Mouse (Mus musculus) left cerebral cortex, adult 11 months (tissue): ENCODE measurements at regions not wholly inside any gene's neighbourhood (a gene's known extent, or its start where the extent isn't known, plus 50 kb on each side); places are given as distances from the start of the nearest gene placed in this dataset.

Experiments used
- DNase-seq: peaks from one replicate; pipeline ENCODE4 v3.0.0; 2022; ENCODE audit warnings: low spot score

DNA sequence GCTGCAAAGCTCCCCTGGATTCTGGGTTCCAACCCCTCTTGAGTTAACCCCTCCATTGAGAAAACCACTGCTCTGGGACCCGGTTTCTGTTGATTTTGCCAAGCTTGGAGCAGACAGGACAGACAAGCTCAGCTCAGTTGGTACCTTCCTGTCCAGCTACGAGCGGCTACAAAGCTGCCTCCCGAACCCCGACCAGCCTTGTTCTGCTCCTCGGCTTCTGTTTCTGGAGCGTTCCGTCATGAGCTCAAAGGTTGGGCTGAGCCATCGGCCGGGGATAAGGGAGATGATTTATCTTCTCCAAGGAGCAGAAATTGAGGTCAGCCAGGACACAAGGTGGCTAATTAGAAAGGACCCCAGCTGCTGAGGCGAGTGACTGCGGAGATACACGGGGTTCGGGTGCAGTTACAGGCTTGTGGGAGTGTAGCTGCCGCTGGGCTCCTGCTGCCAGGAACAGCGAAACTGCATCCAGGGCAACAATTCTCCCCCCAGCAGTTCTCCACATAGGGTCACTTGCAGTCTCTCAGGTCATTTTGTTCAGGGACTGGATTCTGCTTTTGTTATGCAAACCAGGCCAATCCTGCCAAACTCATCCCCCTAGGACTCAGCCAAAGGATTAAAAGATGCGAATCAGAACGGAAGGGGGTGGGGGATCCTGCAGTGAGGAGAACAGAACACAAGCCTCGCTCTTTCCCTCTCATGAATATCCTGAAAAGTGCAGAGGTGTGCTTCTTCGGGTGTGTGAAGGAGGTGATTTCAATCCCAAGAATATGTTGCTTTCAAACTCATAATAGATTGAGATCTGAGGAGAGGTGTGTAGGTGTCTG is 50.0 kb upstream of the Tmem132d start:
- DNase-seq = no peak
